Mouse (Mus musculus): ENCODE data around the gene Emp2. TPM values are rescaled to one million over a fixed set of nuclear protein-coding genes. Genes with fewer than 3 reads are reported as not detected.

Emp2 gene
- polyA plus RNA-seq, 1 experiment = 19.3 TPM

GRCm38 (mm10) chr16:10272256-10272655 lies 41.5 kb downstream of the Emp2 start:
- DNase-seq (ENCODE audit: extremely low spot score in 1 of 2, low spot score in 1 of 2) = peak in 1 of 2 experiments; percentile 61

DNA sequence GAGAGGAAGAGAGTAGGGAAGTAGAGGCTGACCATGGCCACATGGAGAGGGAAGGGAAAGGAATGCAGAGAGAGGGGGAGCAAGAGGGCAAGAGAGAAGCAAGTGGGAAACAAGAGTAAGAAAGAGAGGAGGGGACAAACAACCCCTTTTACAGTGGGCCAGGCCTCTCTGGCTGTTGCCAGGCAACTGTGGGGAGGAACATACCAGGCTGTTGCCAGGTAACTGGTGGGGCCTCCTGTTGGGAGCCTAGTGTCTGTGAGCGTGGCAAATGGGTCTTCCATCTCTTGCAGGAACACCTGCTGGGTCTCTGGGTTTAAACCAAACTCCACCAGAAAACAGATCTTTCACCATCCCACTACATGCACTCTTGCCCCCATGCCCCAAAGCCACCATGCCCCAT lies 59.8 kb downstream of the Emp2 start:
- DNase-seq (ENCODE audit: extremely low spot score in 1 of 2, low spot score in 1 of 2) = no peak

- DNase-seq (ENCODE audit: extremely low spot score in 1 of 2, low spot score in 1 of 2) = peak in 1 of 2 experiments; percentile 0
Measured at GRCm38 (mm10) chr16:10236601-10237000, 77.2 kb downstream of the Emp2 start.

Other genes starting within 250 kb of the Emp2 start
- 0.22 TPM in 1 of 2 replicates, not detected in the other for gene Rpl39l, start 143.7 kb downstream of the Emp2 start, polyA plus RNA-seq (2012; rRNA removed)
- gene Atf7ip2, start 121.3 kb downstream of the Emp2 start, polyA plus RNA-seq (2012; rRNA removed) = not detected in 2 replicates
- gene Tekt5, start 81.5 kb upstream of the Emp2 start, polyA plus RNA-seq (2012; rRNA removed) = 9.1 and 15.5 TPM in 2 replicates
- gene Nubp1, start 98.0 kb upstream of the Emp2 start, polyA plus RNA-seq (2012; rRNA removed) = 25.6 and 26.4 TPM in 2 replicates
- 27.4 and 32.4 TPM in 2 replicates for gene Tvp23a, start 133.4 kb upstream of the Emp2 start, polyA plus RNA-seq (2012; rRNA removed)
- gene Ciita, start 166.1 kb upstream of the Emp2 start, polyA plus RNA-seq (2012; rRNA removed) = 0.08 and 0.13 TPM in 2 replicates
- gene Dexi, start 229.1 kb upstream of the Emp2 start, polyA plus RNA-seq (2012; rRNA removed) = 65.7 and 77.7 TPM in 2 replicates
- gene Clec16a, start 231.4 kb upstream of the Emp2 start, polyA plus RNA-seq (2012; rRNA removed) = 44.2 and 48.6 TPM in 2 replicates

All from frontal cortex, adult 2 months (tissue).